23 mouse cellular contexts compared by ENCODE assay signal in the genomic region with DNA sequence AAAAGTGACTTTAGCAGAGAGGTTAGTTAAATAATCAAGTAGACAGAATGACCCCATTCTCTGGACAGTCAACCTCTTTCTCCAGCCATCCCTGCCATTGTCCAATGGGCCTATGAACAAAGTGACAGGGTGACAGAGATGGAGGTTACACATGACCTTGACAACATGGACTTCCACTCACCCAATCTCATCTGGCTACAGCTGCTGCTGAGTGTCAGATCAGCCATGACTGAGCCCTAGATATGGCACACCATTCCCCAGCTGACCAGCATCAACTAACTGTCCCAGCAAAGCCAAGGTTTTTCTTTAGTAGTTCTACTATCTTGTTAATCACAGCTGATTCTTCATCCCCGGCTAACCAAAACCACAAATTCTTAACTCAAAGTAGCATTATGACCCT.
"Had no signal": no experiment of that assay in that cellular context is flagged by ENCODE, and none has a peak within 500 bp of the region (broad histone marks: within the 10 kb centered on the region; RNA-seq: fewer than 3 reads in every experiment).

No protein-coding gene starts in this region.

- H3K27ac ChIP-seq: heart, embryonic 13.5 days; heart, embryonic 15.5 days; hindbrain, embryonic 13.5 days; hindbrain, embryonic 15.5 days; hindbrain, postnatal 0 days; kidney, embryonic 15.5 days; kidney, postnatal 0 days; limb, embryonic 13.5 days; limb, embryonic 15.5 days had no signal

- H3K4me3 ChIP-seq: heart, embryonic 13.5 days; heart, embryonic 15.5 days; hindbrain, embryonic 13.5 days; hindbrain, embryonic 15.5 days; kidney, embryonic 15.5 days; limb, embryonic 13.5 days; limb, embryonic 15.5 days had no signal

- H3K36me3 ChIP-seq: hindbrain, embryonic 13.5 days; hindbrain, embryonic 15.5 days had no signal

- H3K27me3 ChIP-seq: heart, embryonic 13.5 days; heart, embryonic 15.5 days; hindbrain, embryonic 13.5 days; hindbrain, embryonic 15.5 days; kidney, embryonic 15.5 days; limb, embryonic 13.5 days; limb, embryonic 15.5 days had no signal

- ATAC-seq: forebrain, postnatal 0 days; hindbrain, postnatal 0 days; intestine, embryonic 16.5 days had no signal

- DNase-seq: forebrain, postnatal 0 days; gastrocnemius, postnatal 14 days; gastrocnemius, postnatal 36 days; heart, adult 18-20 months; heart, postnatal 14 days; heart, postnatal 36 days; kidney, adult 11 months; kidney, adult 9 months; kidney, postnatal 14 days; kidney, postnatal 36 days; layer of hippocampus, adult 9-11 months; layer of hippocampus, postnatal 36 days; left cerebral cortex, postnatal 4 days had no signal

- H3K9me3 ChIP-seq: heart, embryonic 13.5 days; heart, embryonic 15.5 days; hindbrain, embryonic 13.5 days; hindbrain, embryonic 15.5 days; kidney, embryonic 15.5 days; limb, embryonic 13.5 days; limb, embryonic 15.5 days had no signal
